Mouse (Mus musculus): ENCODE measurements around the gene Rfx4.

DNA sequence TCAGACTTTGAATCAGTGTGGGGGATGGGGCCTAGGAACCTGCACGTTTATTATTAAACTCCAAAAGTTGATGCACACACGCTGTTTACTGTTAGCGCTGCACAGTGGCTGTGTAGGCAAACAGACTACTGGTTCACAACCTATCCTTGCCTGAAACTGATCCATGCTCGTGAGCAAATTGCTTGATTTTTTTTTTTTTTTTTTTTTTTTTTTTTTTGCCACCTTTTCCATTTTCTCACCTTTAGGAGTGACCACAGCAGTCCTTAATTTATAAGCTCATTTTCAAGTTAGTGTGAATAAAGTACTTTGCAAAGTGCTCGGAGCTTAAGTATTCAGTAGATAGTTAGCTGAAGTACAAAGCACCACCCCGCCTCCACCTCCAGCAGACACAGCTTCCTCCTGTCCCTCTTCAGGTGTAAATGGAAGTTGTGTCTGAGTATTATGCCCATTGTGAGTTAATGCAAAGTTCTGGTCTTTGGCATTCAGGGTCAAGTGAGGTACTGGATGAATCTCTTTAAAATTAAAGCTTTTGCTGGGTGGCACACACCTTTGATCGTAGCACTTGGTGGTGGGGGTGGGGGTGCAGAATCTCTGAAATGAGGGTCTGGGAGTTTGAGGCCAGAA lies 83.1 kb downstream of the Rfx4 start:
- no peak for TF ChIP-seq CTCF (IDR thresholded peaks at IDR 0.05; ENCODE audit: extremely low read depth, insufficient read depth, low read length)
- TF ChIP-seq POLR2A (IDR thresholded peaks at IDR 0.05; ENCODE audit: extremely low read depth, insufficient read depth, low read length) = no peak

Measured in cortical plate, adult 2 months (tissue).